Mouse (Mus musculus): Measurements from ENCODE around the gene Prkag2.

Gene Prkag2

DNA sequence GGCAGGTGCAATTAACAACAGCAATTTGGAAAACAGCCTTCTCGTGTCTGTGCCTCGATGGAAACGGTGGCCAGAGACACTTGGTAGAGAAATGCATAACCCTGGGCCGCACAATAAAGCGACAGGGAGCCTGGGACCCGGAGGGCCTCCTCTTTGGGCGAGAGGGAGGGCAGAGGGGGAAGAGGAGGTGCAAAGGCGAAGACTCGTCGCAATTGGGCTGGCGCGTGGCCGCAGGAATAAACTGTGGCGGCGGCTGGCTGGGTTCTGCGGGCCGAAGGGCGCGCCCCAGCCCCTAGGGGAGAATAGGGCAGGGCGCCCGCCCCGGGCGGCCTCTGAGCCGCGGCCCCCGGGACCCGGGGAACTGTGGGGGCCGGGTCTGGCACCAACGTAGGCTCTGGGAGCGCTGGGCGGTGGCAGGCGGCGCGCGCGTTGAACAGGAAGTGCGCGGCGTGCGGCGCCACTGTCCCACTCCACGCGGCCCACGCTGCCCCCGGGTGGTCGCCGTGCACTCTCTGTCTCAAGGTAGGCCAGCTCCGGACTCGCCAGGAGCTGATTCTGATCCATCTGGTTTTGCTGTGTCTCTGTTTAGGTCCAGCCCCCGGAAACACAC is at the start of gene Prkag2:
TSS of gene Prkag2 (minus strand) at position 127 of the 610 bp plus-strand sequence.
- in situ Hi-C loops (cut with MboI; ENCODE audit: unreplicated experiment in 2 of 2), result no loop called here

DNA sequence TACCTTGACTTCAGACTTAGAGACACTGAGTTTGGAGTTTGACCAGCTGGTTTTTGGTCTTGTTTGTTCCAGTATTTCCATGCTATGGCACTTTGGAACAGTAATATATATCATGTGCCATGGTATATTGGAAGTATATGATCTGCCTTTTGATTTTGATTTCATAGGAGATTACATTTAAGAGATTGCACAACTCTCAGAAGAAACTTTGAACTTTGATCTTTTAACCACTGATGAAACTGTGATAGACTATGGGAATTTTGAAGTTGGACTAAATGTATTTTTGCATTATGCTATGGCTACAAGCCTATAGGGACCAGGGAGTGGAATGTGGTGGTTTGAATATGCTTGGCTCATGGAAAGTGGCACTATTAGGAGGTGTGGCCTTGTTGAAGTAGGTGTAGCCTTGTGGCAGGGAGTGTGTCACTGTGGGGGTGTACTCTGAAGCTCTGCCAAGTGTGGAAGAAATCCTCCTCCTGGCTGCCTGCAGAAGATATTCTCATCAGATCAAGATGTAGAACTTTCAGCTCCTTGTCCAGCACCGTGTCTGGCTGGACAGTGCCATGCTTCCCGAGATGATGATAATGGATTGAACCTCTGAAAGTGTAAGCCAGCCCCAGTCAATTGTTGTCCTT is 49.0 kb upstream of the Prkag2 start:
- in situ Hi-C loops (cut with MboI; ENCODE audit: unreplicated experiment in 2 of 2), result no loop called here

DNA sequence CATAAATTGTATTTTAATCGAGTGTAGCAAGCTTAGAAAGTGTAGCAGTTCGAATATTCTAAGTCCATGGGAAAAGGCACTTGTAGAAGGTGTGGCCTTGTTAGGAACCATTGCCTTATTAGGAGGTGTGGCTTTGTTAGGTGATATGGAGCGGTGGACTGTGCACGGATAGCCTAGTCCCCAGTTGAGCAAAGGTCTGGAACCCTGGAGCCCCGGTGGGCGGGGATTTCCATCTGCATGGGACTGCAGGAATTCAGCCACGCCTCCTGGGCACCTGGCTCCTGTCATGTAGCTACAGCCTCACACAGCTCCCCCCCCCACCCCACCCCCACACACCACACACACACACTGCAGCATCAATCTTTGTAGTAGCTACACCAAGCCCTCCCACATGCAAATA is 46.3 kb upstream of the Prkag2 start:
- in situ Hi-C loops (cut with MboI; ENCODE audit: unreplicated experiment in 2 of 2), result no loop called here

DNA sequence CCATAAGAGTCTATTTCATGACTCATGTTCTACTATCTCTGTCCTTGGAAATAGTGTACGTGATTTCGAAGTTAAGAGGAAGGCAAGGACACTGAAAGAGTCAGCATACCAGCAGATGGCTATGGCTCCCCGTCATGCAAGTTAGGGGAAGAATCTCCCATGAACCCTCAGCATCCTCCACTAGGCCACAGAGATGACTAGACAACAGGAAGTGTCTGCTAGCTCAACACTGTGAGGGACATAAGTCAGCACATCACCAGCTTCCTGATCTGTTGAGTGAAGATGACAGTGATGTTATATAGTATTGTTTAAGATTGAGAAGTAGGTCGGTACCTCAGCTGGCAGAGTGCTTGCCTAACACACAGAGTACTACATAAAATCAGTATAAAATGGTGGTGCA is 27.4 kb upstream of the Prkag2 start:
- in situ Hi-C loops (cut with MboI; ENCODE audit: unreplicated experiment in 2 of 2), result no loop called here

DNA sequence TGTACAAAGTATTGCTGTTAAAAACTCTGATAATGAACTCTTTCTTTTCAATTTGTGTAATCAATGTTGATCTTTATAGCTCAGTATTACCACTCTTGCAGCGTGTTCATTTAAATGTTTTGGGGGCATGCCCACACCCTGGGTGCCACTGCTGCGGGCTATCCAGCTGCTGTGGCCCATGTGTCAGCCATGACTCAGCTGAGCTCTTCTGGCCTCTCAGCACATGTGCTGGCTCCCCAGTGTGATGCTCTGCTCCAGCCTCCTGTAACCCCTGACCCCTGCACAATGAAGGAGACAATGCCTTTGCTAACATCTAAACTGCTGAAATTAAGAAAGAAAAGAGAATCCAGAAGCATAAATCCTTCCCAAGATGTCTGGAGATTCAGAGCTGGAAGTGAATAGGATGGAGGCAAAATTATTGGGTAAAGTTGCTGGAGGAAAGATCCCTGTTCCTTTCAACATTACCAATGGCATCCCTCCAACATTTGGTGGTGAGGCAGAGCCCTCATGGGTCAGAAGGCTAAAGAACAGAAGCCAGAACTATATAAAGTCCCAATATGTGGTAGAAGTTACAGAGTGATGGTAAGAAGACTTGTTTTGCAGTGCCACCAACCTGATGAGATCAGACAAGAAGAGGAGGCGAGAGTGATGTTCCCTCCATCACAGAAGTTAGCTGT is 25.6 kb upstream of the Prkag2 start:
- in situ Hi-C loops (cut with MboI; ENCODE audit: unreplicated experiment in 2 of 2), result no loop called here

DNA sequence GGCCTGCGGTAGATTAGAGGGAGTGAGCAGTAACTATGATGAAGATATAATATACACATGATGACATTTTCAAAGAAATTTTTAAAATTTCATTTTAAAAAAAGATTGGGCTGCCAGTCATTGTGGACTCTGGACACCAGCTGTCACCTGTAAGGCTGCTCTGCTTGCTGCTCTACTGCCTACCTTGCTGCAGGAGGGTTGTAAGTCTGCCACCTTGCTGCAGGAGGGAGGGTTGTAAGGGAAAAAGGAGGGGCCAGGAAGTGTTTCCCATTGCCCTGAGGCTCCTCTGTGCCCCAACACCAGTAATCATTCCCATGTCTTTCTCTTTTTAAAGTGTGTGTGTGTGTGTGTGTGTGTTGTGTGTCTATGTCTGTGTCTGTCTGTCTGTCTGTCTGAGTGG is 22.1 kb upstream of the Prkag2 start:
- in situ Hi-C loops (cut with MboI; ENCODE audit: unreplicated experiment in 2 of 2), result no loop called here

DNA sequence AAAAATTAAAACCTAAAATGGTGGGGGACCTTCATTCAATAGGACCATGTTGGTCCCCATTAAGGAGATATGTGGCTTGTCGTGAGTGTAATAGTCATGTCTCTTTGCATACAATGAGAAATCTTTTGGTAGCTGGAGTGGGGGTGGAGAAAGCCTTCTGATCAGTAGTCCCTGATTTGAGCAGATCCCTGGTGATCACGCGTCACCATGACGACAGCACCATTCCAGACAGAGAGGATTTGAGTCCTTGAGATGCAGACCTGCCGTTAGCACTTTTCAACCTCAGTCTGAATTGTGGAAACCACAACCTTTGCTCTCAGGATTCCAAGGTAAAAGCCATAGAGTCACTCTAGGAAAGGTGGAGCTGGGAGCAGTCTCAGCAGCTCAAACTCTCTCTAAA is 18.7 kb upstream of the Prkag2 start:
- in situ Hi-C loops (cut with MboI; ENCODE audit: unreplicated experiment in 2 of 2), result no loop called here

DNA sequence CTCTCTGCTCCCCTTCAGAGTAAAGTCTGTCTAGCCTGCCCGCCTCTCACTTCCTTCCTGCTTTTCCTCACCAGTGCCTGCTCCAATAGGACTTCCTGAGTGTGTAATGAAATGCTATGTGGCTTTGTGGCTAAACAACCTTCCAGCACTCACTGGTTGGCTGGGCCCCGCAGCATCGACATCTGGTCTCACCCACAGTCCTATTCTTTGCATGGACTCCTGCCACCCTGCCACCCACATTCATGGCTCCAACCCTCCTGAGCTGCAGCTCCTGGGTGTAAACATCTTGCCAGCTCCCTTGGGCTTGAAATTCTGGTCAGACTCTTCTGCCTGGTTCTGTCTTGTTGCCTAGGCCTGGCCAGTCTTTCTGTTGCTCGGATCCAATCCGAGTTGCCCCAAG is 15.6 kb upstream of the Prkag2 start:
- in situ Hi-C loops (cut with MboI; ENCODE audit: unreplicated experiment in 2 of 2), result no loop called here

DNA sequence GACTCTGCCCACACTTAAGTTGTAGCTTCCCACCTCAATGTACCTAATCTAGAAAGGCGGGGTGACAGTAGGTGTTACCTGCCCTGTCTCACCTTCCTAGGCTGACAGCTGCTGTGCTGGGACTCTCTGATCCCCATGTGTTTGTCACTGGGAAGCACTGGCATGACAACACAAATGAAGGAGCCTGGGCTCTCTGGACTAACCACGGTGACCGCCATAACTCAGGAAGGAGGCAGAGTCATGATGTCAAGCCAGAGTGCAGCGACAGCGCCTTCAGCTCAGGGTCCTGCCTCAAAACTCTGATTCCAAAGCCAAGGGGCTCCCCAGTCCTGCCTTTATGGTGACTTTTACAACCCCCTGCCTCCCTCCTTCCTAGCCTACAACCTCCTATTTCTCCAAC is 14.8 kb upstream of the Prkag2 start:
- in situ Hi-C loops (cut with MboI; ENCODE audit: unreplicated experiment in 2 of 2), result no loop called here

DNA sequence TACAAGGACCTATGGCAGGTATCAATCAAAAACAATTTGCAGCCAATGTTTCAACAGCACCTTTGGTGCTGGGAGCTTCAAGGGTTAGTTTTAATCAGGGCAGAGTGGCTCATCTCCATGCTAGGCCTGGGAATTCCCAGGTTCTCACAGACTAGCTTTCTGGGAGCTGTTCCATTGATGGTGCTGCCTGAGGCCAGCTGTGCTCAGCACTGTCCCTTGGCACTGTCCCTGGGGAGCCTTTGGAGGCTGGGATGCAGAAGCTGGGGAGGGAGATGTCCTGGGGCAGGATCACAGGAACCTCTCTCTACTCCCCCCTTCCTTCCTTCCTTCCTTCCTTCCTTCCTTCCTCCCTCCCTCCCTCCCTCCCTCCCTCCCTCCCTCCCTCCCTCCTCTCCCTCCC is 13.7 kb upstream of the Prkag2 start:
- in situ Hi-C loops (cut with MboI; ENCODE audit: unreplicated experiment in 2 of 2), result no loop called here

DNA sequence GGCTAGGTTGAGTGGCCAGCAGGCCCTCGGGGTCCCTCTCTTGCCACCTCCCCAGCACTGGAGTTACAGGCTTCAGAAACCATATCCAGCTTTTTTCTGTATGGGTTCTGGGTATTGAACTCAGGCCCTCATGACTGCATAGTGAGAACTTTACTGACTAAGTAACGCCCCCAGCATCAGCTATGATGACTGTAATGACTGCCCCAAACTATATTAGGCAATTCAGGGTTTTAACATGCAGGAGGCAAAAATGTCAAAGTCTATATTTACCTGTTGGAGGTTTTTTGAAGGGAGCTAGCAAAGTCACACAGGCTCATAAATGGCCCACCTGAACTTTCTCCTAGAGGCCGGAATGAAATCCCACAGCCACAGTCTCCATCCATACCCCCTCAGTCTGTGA is 9.9 kb upstream of the Prkag2 start:
- in situ Hi-C loops (cut with MboI; ENCODE audit: unreplicated experiment in 2 of 2), result no loop called here

DNA sequence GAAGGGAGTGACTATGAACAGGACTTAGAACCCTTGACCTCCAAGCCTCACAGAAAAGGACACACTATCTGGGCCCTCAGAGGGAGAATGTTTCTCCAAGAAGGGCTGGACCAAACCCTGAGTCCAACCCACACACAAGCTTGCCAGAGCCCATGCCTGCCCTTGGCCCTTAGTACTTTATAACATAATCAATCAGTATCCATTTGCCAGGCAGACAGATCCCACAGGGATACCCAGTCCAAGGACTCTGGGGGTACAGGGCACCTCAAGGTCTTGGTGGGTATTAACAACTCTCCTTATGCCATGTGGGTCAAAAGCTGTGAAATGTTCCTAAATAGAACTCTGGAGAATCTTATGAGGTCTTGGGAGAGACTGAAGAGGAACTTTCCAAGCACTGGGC is 5.3 kb upstream of the Prkag2 start:
- in situ Hi-C loops (cut with MboI; ENCODE audit: unreplicated experiment in 2 of 2), result no loop called here

DNA sequence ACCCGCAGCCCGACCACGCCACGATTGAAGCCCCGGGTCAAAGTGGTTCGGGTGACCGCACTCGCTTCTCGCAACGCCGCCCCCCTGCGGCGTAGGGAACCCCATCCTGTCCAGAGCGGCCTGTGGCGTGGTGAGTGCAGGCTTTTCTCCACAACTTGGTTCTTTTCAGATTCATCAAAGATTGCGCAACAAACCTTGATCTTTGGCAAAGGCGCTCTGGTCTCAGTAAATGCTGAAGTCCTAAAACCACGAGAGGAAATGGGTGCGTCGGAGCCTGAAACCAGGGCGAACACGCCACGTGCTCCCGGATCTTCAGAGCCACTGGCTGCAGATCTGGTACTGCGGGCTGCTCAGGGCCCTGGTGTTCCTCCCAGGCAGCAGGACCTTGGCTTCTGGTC is 683 bp upstream of the Prkag2 start:
- in situ Hi-C loops (cut with MboI; ENCODE audit: unreplicated experiment in 2 of 2), result no loop called here

DNA sequence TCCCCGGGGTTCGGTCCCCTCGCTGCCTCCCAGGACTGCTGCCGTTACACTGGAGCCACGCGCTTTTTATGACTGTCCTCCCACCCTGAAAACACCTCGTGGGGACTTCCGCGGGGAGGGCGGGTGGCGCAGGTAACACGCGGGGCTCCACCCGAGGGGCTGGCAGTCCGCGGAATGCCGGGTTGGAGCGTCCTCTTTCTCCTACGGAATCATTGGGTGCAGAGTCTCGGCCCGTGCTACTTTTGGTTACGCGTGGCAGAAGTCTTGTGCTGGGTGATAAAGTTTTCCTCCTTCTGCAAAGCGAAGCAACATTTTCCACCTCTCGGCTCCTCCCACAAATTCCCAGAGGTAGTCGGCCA is 306 bp downstream of the Prkag2 start:
- in situ Hi-C loops (cut with MboI; ENCODE audit: unreplicated experiment in 2 of 2), result no loop called here

DNA sequence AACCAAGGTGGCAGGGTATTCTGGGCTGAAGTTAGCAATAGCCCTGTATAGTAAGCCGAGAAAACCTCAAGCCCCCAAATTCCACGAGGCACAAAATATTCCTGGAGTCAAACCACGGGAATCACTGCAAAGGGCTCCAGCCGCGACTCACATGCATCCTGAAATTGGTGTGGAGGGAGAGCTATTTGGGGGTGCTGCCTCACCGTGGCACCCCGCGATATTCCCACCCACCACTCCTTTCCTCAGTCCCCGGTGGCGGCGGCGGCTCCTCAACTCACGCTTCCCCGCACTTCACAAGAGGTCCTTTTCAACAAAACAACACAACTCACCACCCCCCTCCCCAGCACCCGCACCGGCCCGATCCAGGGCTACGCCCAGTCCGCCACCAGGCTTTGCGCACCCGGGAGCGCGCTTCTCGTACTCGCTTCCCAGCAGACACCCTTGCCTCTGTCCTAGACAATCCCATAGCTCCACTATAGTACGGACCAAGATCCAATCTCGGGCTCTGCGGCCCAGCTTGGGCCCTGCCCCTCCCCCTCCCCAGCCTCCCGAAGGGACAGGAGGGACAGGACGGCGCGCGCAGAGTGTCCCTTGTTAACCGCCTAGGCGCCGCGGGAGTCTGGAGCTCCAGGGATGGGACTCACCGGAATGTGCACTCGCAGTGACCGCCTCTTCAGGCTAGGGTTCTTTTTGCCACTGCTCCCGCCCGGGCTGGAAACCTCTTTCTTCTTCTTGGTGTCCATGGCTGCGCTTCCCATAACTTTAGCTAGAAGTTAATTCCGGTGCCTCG is 880 bp downstream of the Prkag2 start:
- in situ Hi-C loops (cut with MboI; ENCODE audit: unreplicated experiment in 2 of 2), result no loop called here

DNA sequence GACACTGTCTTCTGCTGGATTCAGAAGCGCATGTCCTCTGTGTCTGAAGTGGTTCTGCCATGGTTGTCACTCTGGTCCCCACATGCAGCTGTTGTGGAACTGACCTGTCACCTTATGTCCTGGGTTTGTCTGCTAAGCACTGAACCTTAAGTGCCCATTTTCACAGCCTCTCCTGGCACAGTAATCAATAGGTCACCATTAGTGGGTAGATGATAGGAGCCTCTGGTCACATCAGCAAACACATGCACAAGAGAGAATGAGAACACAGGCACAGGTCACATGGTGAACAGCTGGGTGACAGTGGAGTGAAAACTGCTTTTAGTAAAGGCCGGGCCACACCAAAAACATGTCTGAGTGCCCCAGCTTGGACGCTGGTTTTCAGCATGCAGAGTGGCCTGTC is 2.6 kb downstream of the Prkag2 start:
- in situ Hi-C loops (cut with MboI; ENCODE audit: unreplicated experiment in 2 of 2), result no loop called here

DNA sequence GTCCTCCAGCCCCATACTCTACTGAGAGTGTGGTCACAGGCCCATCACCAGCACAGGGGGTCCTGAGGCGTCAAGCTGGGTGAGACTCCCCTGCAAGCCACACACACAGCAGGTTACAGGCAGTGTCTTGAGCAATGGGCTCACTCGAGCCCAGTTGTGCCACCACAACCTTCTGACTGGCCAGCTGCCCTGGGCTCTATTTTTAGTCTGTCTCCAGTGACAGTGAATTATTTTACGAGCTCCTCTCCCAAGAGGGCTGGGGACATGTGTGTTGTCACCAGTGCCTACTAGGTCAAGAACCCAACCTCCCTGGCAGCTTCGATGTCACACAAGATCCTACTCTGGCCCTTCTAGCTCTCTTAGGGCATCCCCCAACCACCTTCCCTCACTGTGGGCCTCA is 4.0 kb downstream of the Prkag2 start:
- in situ Hi-C loops (cut with MboI; ENCODE audit: unreplicated experiment in 2 of 2), result no loop called here

DNA sequence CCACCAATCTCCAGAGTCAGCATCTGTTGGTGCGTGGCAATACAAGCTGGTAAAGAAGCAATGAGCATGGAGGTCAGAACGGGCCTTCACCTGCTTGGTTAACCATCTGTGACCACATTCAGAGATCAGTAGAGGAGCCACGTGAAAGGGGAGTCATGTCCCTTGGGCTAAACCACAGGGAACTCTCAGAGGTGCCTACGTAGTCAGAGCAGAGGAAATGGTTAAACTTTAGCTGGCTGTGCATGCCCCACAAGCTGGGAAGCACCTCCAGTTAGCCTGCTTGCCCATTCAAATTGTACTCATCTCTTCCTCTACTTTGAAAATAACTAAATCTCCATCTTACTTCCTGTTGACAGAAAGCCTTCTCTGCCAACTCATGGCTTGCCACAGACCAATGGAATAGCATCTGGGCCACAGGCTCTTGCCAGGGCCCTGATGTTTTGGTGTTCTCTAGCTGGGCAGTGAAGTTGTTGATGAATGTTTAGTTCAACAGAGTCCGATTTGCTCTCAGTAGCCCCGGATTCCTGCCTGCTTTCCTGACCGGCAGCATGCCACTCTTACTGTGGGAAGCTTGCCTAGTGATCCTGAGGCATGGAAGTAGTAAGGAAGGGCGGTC is 7.7 kb downstream of the Prkag2 start:
- in situ Hi-C loops (cut with MboI; ENCODE audit: unreplicated experiment in 2 of 2), result no loop called here

DNA sequence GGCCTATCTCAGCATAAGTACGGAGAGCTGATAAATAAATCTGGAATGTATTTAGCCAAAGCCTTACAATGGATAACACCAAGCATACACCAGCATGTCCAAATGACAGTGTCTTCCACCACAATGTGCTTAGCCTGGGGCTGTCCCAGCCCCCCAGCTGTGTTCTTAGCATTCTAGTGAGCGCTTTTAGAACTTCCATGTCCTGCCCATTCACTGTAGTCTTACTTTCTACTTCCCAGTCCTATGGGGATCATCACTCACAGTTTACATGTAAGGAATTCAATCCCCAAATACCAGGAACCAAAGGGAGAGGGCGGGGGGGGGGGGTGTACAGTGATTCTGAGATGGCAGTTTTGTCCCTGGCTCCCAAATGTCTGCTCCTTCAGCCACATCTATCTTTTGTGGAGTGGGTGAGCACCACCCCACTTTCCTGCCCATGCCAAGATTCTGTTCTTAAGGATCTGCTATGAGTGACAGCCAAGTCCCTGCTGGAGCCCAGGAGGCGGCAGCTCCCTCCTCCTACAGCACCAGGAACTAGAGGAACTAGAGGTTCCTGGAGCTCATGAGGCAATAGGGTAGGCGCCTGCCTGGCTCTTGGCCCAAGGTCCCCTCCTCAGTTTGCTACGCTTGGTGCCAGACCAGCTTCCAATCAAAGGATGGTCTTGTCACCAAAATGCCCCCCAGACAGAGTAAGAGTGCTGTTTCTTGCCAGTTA is 11.0 kb downstream of the Prkag2 start:
- in situ Hi-C loops (cut with MboI; ENCODE audit: unreplicated experiment in 2 of 2), result no loop called here

DNA sequence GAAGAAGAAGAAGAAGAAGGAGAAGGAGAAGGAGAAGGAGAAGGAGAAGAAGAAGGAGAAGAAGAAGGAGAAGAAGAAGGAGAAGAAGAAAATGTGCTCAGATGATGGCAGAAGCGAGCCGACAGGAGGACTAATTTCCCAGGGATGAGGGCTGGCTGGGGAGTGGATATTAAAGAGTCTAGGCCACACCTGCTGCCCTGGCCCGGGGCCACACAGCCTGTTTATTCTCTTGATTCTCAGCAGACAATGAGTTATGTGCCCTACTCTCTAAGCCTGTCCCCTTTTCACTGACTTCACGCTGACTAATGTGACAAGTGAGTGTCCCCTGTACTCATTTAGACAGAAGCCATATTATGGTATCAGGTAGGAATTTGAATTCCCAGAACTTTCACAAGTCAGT is 11.8 kb downstream of the Prkag2 start:
- in situ Hi-C loops (cut with MboI; ENCODE audit: unreplicated experiment in 2 of 2), result no loop called here

DNA sequence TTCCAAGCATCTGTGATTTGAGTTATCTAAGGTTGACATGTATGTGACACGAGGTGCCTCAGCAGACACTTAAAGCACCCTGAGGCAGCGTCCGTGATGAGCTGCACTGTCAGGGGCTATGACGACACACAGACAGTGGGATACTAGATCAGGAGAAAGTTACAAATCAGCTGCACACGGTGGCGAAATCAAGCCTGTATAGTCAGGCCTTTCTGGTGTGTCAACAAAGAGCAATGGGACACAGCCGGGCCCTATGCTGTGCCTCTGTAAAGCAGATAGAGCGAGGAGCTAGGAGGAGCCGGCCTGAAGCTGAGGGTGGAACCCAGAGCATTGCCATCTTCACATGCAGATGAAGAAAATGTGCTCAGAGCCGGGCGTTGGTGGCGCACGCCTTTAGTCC is 12.3 kb downstream of the Prkag2 start:
- in situ Hi-C loops (cut with MboI; ENCODE audit: unreplicated experiment in 2 of 2), result no loop called here
